Mouse (Mus musculus) mouse trophoblast stem cell (cell line): ENCODE results near the gene Ppp1r18.
"Not testable (repeated sequence)": the region's sequence is repeated elsewhere in the genome, so short reads cannot be mapped to it uniquely, and the experiment has no call there.

Experiments used
- in situ Hi-C, 2 experiments: fragments of 300-500 bp; cut with MseI, MboI; formaldehyde crosslinking; loops; 2 replicates in 1 of 2; 3 replicates in 1 of 2; pipeline ENCODE4 v1.15.1; 2025

Gene Ppp1r18

GRCm38 (mm10) chr17:35836178-35836965 lies 29.0 kb upstream of the Ppp1r18 start:
- in situ Hi-C loops: no loop called here

- in situ Hi-C loops: no loop called here
Observed at GRCm38 (mm10) chr17:35836991-35837422, 28.4 kb upstream of the Ppp1r18 start.

- in situ Hi-C loops: no loop called here
Observed at GRCm38 (mm10) chr17:35837487-35837886, 27.9 kb upstream of the Ppp1r18 start.

GRCm38 (mm10) chr17:35838122-35838544 lies 27.3 kb upstream of the Ppp1r18 start, which contains the start of gene Tubb5:
Gene Tubb5 (minus strand): TSS chr17:35838306.
- in situ Hi-C loops: no loop called here

GRCm38 (mm10) chr17:35838570-35838969 lies 26.8 kb upstream of the Ppp1r18 start:
- in situ Hi-C loops: no loop called here

- in situ Hi-C loops: not testable (repeated sequence)
Observed at GRCm38 (mm10) chr17:35839002-35839401, 26.4 kb upstream of the Ppp1r18 start.

GRCm38 (mm10) chr17:35840561-35840960 lies 24.8 kb upstream of the Ppp1r18 start:
- in situ Hi-C loops: no loop called here

- in situ Hi-C loops: no loop called here
Observed at GRCm38 (mm10) chr17:35841076-35841950, 24.1 kb upstream of the Ppp1r18 start, which contains the start of gene Mdc1. Gene Mdc1 (plus strand): TSS chr17:35841515.

GRCm38 (mm10) chr17:35842006-35842405 lies 23.4 kb upstream of the Ppp1r18 start:
- in situ Hi-C loops: no loop called here

- in situ Hi-C loops: no loop called here
Observed at GRCm38 (mm10) chr17:35843514-35843913, 21.9 kb upstream of the Ppp1r18 start.

- in situ Hi-C loops: no loop called here
Observed at GRCm38 (mm10) chr17:35848112-35848511, 17.3 kb upstream of the Ppp1r18 start.

- in situ Hi-C loops: no loop called here
Observed at GRCm38 (mm10) chr17:35850974-35851373, 14.4 kb upstream of the Ppp1r18 start.

- in situ Hi-C loops: no loop called here
Observed at GRCm38 (mm10) chr17:35859371-35859770, 6.0 kb upstream of the Ppp1r18 start.

GRCm38 (mm10) chr17:35859835-35860234 lies 5.6 kb upstream of the Ppp1r18 start:
- in situ Hi-C loops: no loop called here

- in situ Hi-C loops: no loop called here
Observed at GRCm38 (mm10) chr17:35860831-35861197, 4.6 kb upstream of the Ppp1r18 start.

GRCm38 (mm10) chr17:35861198-35861857 lies 4.1 kb upstream of the Ppp1r18 start, which contains the start of gene Nrm:
Gene Nrm (plus strand): TSS chr17:35861318.
- in situ Hi-C loops: no loop called here

GRCm38 (mm10) chr17:35864832-35865353 lies 500 bp upstream of the Ppp1r18 start:
- in situ Hi-C loops: no loop called here

- in situ Hi-C loops: no loop called here
Observed at GRCm38 (mm10) chr17:35866281-35866831, 963 bp downstream of the Ppp1r18 start.

GRCm38 (mm10) chr17:35866911-35867890 lies 1.8 kb downstream of the Ppp1r18 start:
- in situ Hi-C loops: no loop called here
